Mouse (Mus musculus): ENCODE results near the gene Lgalsl.

DNA sequence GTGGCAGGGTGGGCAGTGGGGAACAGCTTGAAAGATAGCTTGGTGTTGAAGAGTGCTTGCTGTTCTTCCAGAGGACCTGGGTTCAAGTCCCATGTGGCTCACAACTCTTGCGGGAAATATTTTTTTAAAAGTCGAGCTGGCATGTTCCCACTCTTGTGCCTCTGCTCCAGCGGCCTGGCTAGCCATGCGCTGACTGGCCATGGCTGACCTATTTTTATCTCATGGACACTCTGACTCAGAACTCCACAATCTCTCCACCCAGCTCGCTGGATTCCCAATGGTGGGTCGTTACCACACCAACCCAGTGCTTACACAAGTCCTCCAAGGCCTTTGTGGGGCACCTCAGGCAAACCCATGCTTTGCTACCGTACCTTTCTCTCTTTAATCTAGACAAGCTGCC, 42.1 kb upstream of the Lgalsl start:
- TF ChIP-seq ZNF384 (IDR thresholded peaks at IDR 0.05; ENCODE audit: low read depth, low read length) (no peak), POLR2A (IDR thresholded peaks at IDR 0.05; ENCODE audit: control insufficient read depth in 1 of 2, insufficient read depth in 1 of 2, low read depth in 1 of 2, low read length in 2 of 2, poor library complexity in 1 of 2) (no peak), USF1 (IDR thresholded peaks at IDR 0.05; ENCODE audit: low read depth, low read length) (no peak), CTCF (IDR thresholded peaks at IDR 0.05 in 2 of 3, conservative IDR thresholded peaks at IDR 0.05 in 1 of 3; ENCODE audit: control insufficient read depth in 1 of 3, insufficient read depth in 1 of 3, low read depth in 2 of 3, low read length in 3 of 3, poor library complexity in 1 of 3, severe bottlenecking in 1 of 3) (no peak), HCFC1 (IDR thresholded peaks at IDR 0.05; ENCODE audit: low read depth, low read length) (no peak)

Data from MEL (cell line).